Mouse (Mus musculus) bone marrow, adult 2 months (tissue): ENCODE measurements around the gene Msl2.

Experiments
- CTCF ChIP-seq: fragments of 200-500 bp; IDR thresholded peaks from 2 replicates; pipeline ENCODE4 v1.5.1; 2011; ENCODE audit warnings: low read length, control low read depth; ENCODE audit not compliant: control insufficient read depth, insufficient read depth
- POLR2A ChIP-seq: fragments of 200-500 bp; IDR thresholded peaks from 2 replicates; pipeline ENCODE4 v1.6.1; 2011; ENCODE audit warnings: low read depth, mild to moderate bottlenecking, control low read depth, low read length, borderline replicate concordance; ENCODE audit not compliant: control insufficient read depth

DNA sequence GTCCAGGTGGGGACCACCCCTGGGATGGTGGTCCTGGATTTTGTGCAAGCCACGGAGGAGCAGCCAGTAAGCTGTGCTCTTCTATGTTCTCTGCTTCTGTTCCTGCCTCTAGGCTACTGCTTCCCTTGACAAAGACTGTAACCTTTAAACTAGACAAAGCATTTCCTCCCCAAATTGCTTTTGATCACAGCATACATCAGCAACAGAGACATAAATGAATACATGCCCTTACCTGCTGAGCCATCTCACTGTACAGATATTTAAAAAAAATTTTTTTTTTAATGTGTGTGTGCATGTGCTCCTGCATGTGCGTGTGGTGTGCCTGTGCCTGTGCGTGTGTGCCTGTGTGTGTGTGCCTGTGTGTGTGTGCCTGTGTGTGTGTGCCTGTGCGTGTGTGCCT, 16.7 kb upstream of the Msl2 start:
- TF ChIP-seq CTCF (no peak), POLR2A (no peak)
